Mouse (Mus musculus) kidney, postnatal 25 days (tissue): ENCODE results near the gene Oaz2.
"Not testable (repeated sequence)": the region's sequence is repeated elsewhere in the genome, so short reads cannot be mapped to it uniquely, and the experiment has no call there.

Experiments used
- DNase-seq, 2 experiments: peaks; one replicate each; pipeline ENCODE4 v3.0.0; 2021; ENCODE audit warnings: mixed read lengths in 2 of 2

Oaz2 gene

GRCm38 (mm10) chr9:65667701-65668100 is at the start of gene Oaz2:
Gene Oaz2 (plus strand): TSS chr9:65668001.
- DNase-seq = no peak

DNA sequence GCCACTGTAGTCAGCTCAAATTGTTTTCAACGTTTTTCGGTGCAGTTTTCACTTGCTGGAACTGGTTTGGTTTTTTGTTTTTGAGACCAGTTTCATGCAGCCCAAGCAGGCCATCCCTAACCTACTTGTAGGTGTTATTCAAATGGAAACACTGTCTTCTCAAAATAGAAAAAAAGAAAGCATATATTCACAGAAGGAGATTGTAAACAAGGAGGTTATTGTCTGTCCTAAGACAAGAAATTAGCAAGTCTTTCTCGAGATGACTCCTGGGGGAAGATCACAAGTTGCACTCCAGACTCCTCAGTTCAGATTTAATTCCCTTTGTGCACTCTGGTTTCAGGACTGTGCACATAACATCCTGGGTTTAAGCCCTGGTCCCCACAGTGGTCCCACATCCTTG is 48.5 kb upstream of the Oaz2 start:
- no peak for DNase-seq

GRCm38 (mm10) chr9:65621196-65621595 is 46.6 kb upstream of the Oaz2 start:
- DNase-seq = no peak

GRCm38 (mm10) chr9:65621666-65622065 is 46.1 kb upstream of the Oaz2 start:
- DNase-seq = peak; percentile 71 to 89

GRCm38 (mm10) chr9:65622826-65623225 is 45.0 kb upstream of the Oaz2 start:
- DNase-seq = no peak

DNA sequence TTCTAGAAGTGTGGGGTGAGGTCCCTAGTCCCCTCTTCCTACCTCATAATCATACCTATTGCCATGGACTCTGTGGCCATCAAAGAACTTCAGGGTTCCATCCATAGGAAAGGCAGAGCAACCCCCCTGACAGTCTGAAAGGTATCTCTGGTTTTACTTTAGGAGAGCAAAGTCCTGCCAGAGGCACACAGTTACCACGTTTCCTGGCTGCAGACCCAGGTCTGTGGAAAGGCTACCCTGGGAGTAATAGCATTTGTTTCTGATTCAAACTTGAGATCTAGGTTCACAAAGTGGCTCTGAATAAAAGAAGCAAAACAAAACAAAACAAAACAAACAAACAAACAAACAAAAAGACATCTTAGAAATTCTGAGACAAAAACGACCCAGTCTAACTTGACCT is 43.5 kb upstream of the Oaz2 start:
- DNase-seq = peak in 1 of 2 experiments; percentile 29

DNA sequence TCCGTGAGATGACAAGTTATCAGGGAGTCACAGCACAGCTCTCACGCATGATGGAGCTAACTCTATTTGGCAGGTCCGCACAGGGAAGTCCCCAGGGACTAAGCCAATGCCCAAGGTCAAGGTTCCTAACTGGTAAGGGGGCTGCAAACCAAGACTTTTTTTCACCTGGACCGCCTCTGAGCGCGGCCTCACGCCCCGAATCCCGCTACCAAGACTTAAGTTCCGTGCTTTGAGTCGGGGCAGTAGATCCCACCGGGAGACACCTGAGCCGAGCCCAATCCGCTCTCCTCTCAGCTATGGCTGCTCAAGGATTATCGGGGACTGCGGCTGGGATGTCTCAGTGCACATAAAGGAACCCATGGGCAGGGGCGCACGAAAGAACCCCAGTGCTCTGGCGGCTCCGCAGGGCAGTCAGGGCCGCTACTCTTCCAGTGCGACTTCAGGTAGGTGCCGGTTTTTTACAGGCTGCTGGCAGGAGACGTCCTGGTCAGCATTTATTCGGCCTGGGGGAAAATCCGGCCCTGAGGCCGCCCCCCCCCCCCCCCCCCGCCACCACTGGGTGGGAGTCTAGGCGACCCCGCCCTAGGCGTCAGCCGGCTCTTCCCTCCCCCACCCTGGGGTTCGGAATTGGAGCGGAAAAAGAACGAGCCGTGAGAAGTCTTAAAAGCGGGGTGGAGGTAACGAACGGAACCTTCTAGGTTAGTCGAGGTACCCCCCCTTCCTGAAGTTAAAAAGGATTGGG is 38.6 kb upstream of the Oaz2 start, which contains the start of gene Rbpms2:
TSS of gene Rbpms2 (plus strand) at position 624 of the 742 bp plus-strand sequence.
- DNase-seq = peak; percentile 73 to 88

- peak; percentile 72 to 88 for DNase-seq
Measured at GRCm38 (mm10) chr9:65629767-65630630, 37.8 kb upstream of the Oaz2 start.

GRCm38 (mm10) chr9:65630631-65631353 is 37.0 kb upstream of the Oaz2 start:
- peak; percentile 73 to 91 for DNase-seq

DNA sequence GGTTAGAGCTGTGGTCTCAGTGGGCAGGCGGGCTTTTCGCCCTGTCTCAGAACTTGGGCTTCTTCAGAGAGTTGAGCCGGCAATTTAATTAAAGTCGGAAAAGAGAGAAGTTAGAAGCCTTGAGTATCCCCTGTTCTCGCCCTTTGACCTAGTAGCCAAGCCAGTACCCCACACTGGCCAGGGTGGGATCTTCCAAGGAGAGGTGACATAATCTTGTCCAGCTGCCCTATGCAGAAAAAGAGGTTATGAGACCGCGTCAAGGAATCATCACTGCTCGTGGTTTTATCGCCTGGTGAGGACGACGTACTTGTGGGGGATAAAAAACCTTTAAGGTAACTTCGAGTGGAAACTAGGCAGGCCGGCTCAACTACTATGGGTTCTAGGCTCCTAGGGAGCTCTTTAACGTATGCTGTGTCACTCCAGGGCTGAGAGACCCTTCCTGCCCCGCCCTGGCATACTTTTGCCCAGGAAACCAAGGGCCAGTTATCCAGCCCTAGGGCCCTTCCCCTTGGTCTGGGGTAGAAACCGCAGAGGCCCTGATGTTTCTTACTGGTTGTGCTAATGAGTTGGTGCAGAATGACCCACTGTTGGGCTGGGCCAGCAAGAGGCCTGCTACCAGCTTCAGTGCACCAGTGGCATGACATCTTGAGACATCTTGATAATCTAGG is 36.3 kb upstream of the Oaz2 start:
- DNase-seq = no peak

DNA sequence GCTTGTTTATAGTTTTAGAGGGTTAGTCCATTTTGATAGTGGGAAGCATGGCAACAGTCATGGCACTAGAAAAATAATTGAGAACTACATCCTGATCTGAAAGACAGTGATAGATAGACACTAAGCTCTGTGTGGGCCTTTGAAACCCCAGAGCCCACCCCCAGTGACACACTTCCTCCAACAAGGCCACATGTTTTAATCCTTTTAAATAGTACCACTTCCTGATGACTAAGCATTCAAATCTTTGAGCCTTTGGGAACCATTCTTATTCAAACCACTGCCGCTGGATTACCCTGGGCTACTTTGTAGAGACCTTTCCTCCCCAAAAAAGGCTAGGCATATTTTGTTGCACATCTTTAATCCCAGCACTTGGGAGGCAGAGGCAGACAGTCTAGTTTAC is 32.0 kb upstream of the Oaz2 start:
- no peak for DNase-seq

DNA sequence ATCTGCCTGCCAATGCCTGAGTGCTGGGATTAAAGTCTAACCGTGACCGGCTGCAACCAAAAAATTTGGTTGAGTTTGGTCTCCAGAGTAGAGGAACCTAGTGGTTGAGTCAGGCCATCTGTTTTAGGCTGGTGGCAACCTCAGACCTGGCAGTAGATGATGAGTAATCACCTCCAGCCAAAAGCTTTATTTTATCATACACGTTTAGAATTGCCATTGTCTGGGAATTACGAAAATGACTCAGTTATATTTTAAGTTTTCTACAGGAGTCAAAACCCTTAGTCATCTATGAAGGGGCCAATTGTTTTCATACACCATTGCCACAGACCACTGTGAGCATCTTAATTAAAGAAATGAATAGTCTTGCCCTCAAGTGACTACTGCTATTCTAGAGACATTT is 30.9 kb upstream of the Oaz2 start:
- no peak for DNase-seq

DNA sequence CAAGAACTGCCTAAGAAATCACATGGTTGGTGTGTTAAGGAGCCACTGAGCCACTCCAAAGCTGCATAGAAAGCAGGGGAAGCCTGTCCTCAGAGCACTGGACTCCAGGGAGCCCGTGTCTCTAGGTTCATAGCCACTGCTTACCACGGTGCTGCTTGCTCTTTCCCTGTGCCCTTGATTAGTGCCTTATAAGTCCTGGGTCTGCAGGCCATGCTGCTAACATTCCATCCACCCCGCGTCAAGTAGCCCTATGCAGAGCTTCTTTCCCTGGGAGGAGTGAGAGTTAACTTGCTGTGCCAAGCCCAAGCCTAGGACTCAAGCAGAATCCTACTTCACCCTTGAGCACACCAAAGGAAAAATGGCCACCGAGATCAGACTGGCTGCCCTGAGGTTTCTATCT is 28.7 kb upstream of the Oaz2 start:
- DNase-seq = no peak

GRCm38 (mm10) chr9:65640838-65641410 is 26.9 kb upstream of the Oaz2 start:
- peak; percentile 50 to 66 for DNase-seq

GRCm38 (mm10) chr9:65641446-65642052 is 26.3 kb upstream of the Oaz2 start:
- no peak for DNase-seq

DNA sequence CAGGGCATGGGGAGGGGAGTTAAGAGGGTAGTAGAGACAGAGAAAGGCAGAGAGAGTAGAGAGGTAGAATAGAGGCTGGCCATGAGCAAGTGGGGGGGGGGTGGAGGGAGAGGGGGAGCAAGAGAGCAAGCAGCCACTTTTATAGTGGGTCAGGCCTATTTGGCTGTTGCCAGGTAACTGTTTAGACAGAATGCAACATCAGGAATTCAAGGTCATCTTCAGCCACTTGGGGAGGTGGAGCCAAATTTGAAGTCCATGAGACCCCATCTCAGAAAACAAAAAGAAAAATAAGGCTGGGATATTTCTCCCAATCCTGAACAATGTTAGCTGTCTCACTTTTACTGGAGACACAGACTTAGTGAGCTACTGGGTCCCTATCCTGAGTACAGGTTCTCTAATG is 25.3 kb upstream of the Oaz2 start:
- DNase-seq = no peak

GRCm38 (mm10) chr9:65644960-65645359 is 22.8 kb upstream of the Oaz2 start:
- DNase-seq = no peak

DNA sequence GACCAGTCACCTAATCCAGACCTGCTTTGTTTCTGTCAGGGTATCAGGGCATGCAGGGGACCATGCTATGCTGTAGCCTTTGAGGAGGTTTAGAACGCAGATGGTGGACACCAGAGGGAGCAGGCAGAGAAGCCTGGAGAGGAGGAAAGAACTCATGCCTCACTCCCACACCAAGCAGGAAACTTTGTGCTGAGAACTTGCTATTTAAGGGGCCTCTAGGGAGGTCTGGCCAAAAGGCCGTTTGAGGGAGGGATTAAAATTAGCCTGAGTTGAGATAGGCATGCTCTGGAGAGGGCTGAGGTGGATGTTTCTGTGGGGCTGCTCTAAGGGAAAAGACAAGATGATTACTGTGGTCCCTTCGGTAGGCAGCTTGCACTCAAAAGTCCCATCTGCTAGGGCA is 21.8 kb upstream of the Oaz2 start:
- no peak for DNase-seq

DNA sequence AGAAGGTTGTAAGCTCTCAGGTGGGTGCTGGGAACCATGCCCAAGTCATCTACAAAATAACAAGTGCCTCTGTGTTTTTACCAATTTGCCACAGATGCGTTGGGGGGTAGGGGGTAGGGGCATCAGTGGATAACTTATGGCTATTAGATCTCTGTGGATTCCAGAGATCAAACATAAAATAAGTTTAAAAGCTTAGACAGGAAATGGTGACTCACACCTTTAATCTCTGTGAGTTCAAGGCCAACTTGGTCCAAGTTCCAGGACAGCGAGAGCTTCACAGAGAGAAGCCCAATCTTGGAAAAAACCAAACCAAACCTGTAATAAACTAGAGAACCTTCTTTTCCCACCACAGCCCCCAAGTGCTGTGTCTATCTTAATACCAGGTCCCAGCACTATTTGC is 21.0 kb upstream of the Oaz2 start:
- DNase-seq = no peak

DNA sequence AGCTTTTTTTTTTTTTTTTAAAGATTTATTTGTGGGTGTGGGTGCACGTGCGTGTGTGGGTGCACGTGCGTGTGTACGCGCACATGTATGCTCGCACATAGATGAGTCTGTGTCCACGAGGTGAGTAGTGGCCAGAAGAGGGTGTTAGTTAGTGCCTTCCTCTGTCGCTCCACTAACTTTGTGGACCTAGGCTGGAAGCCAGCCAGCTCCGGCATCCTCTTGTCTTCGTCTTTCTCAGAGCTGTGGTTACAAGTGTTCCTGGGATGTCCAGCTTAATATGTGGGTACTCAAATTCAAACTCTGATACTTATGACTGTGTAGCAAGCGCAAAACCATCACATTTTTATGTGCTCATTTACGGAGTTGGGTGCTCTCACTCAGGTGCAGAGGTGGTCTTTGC is 19.1 kb upstream of the Oaz2 start:
- peak in 1 of 2 experiments; percentile 32 for DNase-seq

GRCm38 (mm10) chr9:65649997-65650396 is 17.8 kb upstream of the Oaz2 start:
- DNase-seq = peak in 1 of 2 experiments; percentile 15

- DNase-seq = not testable (repeated sequence)
Measured at GRCm38 (mm10) chr9:65651957-65652356, 15.8 kb upstream of the Oaz2 start.
